Mouse (Mus musculus) hematopoietic stem cell, adult 5-6 weeks (primary cell): ENCODE results near the gene Hif1an. TPM values are rescaled to one million over a fixed set of nuclear protein-coding genes. Genes with fewer than 3 reads are reported as not detected.

Source experiments
- total RNA-seq: library from RNA; stranded (forward); fragments of 172-1452, 232-1000 nt; gene quantifications from 2 replicates; pipeline ENCODE4 v1.2.3, GENCODE M21; 2017

Gene Hif1an
- total RNA-seq, 1 experiment from 2014 or later, result 17.6 TPM

Other genes with a start within 250 kb of the Hif1an start
- 0.05 and 0.31 TPM in 2 replicates for gene Scd4, start 229.8 kb upstream of the Hif1an start, total RNA-seq
- 0.44 and 2.0 TPM in 2 replicates for gene Scd1, start 155.0 kb upstream of the Hif1an start, total RNA-seq
- not detected in 2 replicates for gene Wnt8b, start 69.4 kb upstream of the Hif1an start, total RNA-seq
- gene Sec31b, start 17.0 kb upstream of the Hif1an start, total RNA-seq, result 0.88 and 1.6 TPM in 2 replicates
- gene Gm20538, start 10.0 kb upstream of the Hif1an start, total RNA-seq, result not detected in 2 replicates
- gene Ndufb8, start 7.4 kb upstream of the Hif1an start, total RNA-seq, result 153 and 227 TPM in 2 replicates
- not detected in 2 replicates for gene Pax2, start 193.2 kb downstream of the Hif1an start, total RNA-seq